Mouse (Mus musculus): Measurements from ENCODE around the gene Gm16506. TPM values are rescaled to one million over a fixed set of nuclear protein-coding genes. Genes with fewer than 3 reads are reported as not detected.
"Not testable (repeated sequence)": the region's sequence is repeated elsewhere in the genome, so short reads cannot be mapped to it uniquely, and the experiment has no call there.

The Gm16506 gene
- polyA plus RNA-seq (2012; rRNA removed) = not detected in 2 replicates

DNA sequence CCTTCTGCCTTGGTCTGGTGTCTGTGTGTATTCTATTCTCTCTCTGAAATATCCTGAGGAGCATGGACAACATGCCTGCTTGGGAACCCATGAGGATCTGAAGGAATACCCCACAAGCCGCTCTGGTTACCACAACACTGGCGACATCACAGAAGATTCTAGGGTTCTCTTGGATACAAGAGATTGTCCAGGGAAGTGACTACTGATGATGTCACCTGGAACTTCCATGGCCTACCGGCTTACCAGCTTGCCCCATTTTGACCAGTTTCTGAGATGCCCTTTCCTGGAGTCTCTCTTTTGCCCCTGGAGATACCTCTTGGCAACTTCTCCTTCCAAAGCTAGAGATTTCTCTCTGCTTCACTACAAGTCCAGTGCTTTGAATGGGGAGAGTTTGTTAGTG is at the start of gene Gm16506:
TSS of gene Gm16506 (minus strand) at position 101 of the 400 bp plus-strand sequence.
- H3K4me1 ChIP-seq (ENCODE audit: control insufficient read depth, insufficient read depth, insufficient read length); DNase-seq (ENCODE audit: low read depth in 1 of 2, low spot score in 2 of 2); H3K27ac ChIP-seq (ENCODE audit: insufficient read depth, low read length); H3K4me3 ChIP-seq (ENCODE audit: extremely low read depth, insufficient read depth, insufficient read length); H3K27me3 ChIP-seq (ENCODE audit: control insufficient read depth, insufficient read depth, low read length); H3K36me3 ChIP-seq (ENCODE audit: control insufficient read depth, insufficient read depth, low read length): not testable (repeated sequence)
- WGBS = 97% methylated on average over 3 of the region's 3 CpGs

DNA sequence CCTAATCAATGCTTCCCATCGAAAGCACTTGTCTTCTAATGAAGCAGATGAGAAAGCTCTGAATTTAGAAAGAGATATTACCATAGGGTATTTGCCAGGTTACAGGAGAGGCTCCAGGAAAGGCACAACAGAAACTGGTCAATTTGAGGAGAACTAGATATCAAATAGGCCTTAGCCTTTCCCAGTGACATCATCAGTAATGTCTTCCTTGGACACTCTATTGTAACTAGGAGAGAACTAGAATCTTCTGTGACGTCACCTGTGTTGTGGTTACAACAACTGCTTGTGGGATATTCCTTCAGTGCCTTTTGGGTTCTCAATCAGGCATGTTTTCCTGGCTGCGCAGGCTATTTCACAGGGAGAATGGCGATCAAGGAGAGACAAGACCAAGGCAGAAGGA is 20.3 kb upstream of the Gm16506 start, which contains the start of gene Gm6526:
TSS of gene Gm6526 (plus strand) at position 301 of the 400 bp plus-strand sequence.
- H3K27ac ChIP-seq (ENCODE audit: insufficient read depth, low read length) = not testable (repeated sequence)

DNA sequence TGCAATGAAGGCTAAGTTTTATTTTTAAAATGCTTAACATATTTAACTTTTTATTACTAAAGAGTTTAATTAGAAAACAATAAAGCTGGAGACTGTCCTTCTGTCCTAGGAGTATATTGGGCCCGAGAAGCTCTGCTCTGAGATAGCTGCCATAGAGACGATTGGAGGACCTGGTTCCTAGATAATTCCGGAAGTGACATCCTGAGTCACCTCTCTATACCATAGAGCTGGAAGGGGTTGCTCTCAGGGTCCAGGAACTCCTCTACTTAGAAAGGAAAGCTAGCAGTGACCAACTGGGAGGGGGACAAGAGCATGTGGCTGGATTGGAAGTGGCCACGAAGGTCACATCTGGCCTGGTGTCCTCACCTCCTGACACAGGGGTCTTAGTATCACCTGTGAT is 29.7 kb downstream of the Gm16506 start, which contains the start of gene Gm7324:
TSS of gene Gm7324 (plus strand) at position 208 of the 400 bp plus-strand sequence.
- 84% methylated on average over 4 of the region's 4 CpGs for WGBS
- H3K4me3 ChIP-seq (ENCODE audit: extremely low read depth, insufficient read depth, insufficient read length); H3K27me3 ChIP-seq (ENCODE audit: control insufficient read depth, insufficient read depth, low read length); H3K36me3 ChIP-seq (ENCODE audit: control insufficient read depth, insufficient read depth, low read length); H3K27ac ChIP-seq (ENCODE audit: insufficient read depth, low read length); H3K4me1 ChIP-seq (ENCODE audit: control insufficient read depth, insufficient read depth, insufficient read length); DNase-seq (ENCODE audit: low read depth in 1 of 2, low spot score in 2 of 2): not testable (repeated sequence)

More for the DNA sequence above, 20.3 kb upstream of the Gm16506 start, which contains the start of gene Gm6526:
- H3K4me1 ChIP-seq (ENCODE audit: control insufficient read depth, insufficient read depth, insufficient read length); H3K27me3 ChIP-seq (ENCODE audit: control insufficient read depth, insufficient read depth, low read length); H3K4me3 ChIP-seq (ENCODE audit: extremely low read depth, insufficient read depth, insufficient read length); H3K36me3 ChIP-seq (ENCODE audit: control insufficient read depth, insufficient read depth, low read length); DNase-seq (ENCODE audit: low read depth in 1 of 2, low spot score in 2 of 2): not testable (repeated sequence)
- WGBS = 79% methylated on average over 4 of the region's 4 CpGs

DNA sequence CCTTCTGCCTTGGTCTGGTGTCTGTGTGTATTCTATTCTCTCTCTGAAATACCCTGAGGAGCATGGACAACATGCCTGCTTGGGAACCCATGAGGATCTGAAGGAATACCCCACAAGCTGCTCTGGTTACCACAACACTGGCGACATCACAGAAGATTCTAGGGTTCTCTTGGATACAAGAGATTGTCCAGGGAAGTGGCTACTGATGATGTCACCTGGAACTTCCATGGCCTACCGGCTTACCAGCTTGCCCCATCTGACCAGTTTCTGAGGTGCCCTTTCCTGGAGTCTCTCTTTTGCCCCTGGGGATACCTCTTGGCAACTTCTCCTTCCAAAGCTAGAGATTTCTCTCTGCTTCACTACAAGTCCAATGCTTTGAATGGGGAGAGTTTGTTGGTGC is 50.2 kb downstream of the Gm16506 start, which contains the start of gene Gm8165:
TSS of gene Gm8165 (minus strand) at position 101 of the 400 bp plus-strand sequence.
- H3K36me3 ChIP-seq (ENCODE audit: control insufficient read depth, insufficient read depth, low read length); H3K4me3 ChIP-seq (ENCODE audit: extremely low read depth, insufficient read depth, insufficient read length); H3K27me3 ChIP-seq (ENCODE audit: control insufficient read depth, insufficient read depth, low read length); H3K4me1 ChIP-seq (ENCODE audit: control insufficient read depth, insufficient read depth, insufficient read length); H3K27ac ChIP-seq (ENCODE audit: insufficient read depth, low read length); DNase-seq (ENCODE audit: low read depth in 1 of 2, low spot score in 2 of 2): not testable (repeated sequence)
- WGBS = 77% methylated on average over 1 of the region's 2 CpGs

Other genes starting within 250 kb of the Gm16506 start
- not detected in 2 replicates for gene Gm5799, start 183.9 kb downstream of the Gm16506 start, polyA plus RNA-seq (2012; rRNA removed)
- not detected in 2 replicates for gene Gm17654, start 148.3 kb downstream of the Gm16506 start, polyA plus RNA-seq (2012; rRNA removed)
- gene Gm10375, start 119.5 kb downstream of the Gm16506 start, polyA plus RNA-seq (2012; rRNA removed) = not detected in 2 replicates
- not detected in 2 replicates for gene Gm8165, start 50.3 kb downstream of the Gm16506 start, polyA plus RNA-seq (2012; rRNA removed)
- gene Gm7324, start 29.7 kb downstream of the Gm16506 start, polyA plus RNA-seq (2012; rRNA removed) = 0.26 TPM in 1 of 2 replicates, not detected in the other
- not detected in 2 replicates for gene Gm6526, start 20.4 kb upstream of the Gm16506 start, polyA plus RNA-seq (2012; rRNA removed)
- 0.11 and 0.18 TPM in 2 replicates for gene Gm8180, start 57.3 kb upstream of the Gm16506 start, polyA plus RNA-seq (2012; rRNA removed)
- gene Ear1, start 148.0 kb upstream of the Gm16506 start, polyA plus RNA-seq (2012; rRNA removed) = 7.8 and 21.6 TPM in 2 replicates
- not detected in 2 replicates for gene Ear10, start 196.1 kb upstream of the Gm16506 start, polyA plus RNA-seq (2012; rRNA removed)
- 1.3 and 1.5 TPM in 2 replicates for gene Gm8113, start 197.9 kb upstream of the Gm16506 start, polyA plus RNA-seq (2012; rRNA removed)
- not detected in 2 replicates for gene Ang5, start 229.6 kb upstream of the Gm16506 start, polyA plus RNA-seq (2012; rRNA removed)